Mouse (Mus musculus): ENCODE data around the gene Akna. TPM values are rescaled to one million over a fixed set of nuclear protein-coding genes. Genes with fewer than 3 reads are reported as not detected.
A peak's percentile ranks its signal among the peaks of the same experiment; 100 is the strongest.

Gene Akna
- polyA plus RNA-seq, 1 experiment from 2014 or later, result 9.1 TPM

DNA sequence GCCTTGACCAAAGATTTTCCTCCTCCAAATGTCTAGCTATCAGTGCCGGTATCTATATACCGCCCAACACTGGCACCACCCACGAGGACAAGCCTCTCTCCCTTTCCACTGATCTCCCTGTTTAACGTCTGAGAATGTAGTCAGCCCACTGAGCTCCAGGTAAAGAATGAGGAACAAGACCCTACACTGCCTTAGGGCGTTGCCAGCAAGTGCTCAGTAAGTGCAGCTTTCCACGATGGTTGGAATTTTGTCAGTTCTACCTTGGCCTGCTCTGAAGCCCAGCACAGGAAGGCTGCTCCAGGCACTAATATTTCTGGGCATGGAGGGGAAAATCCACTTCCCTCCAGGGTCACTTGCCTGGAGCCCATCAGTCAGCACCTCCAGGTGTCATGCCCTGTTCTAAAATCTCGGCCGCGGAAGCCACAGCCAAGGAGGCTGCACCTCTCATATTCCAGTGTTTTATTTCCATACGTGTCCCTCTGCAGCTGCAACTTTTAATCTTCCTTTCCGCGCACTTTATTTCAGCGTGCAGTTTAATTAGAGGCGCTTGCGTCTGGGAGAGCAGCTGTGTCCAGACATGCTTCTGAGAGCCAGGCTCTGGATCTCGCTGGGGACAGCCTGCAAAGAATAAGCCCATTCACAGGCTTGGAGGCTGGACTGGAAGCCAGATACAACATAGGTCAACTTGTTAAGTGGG, 34.1 kb upstream of the Akna start:
- ATAC-seq (ENCODE audit: low FRiP score), result no peak

DNA sequence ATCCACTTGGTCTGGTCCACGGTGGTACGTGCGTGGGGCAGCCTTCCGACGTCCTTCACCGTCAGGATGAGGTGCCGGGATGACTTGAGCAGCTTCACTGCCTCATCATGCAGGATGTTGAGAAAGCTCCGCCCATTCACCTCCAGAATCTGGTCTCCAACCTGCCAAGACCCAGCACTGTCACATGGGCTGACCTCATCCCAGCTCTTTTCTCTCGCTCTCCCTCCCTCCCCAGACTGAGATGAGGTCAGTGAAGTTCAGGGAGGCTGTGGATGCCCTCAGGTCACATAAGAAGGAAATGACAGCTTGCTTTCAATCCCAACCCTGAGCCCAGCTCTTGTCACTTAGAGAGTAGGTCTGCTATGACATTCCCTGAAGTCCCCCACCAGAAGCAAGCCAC, 32.2 kb upstream of the Akna start:
- no peak overlapping the region for H3K4me2 ChIP-seq
- H3K4me3 ChIP-seq (ENCODE audit: low read depth, low read length), result no peak overlapping the region
- no peak overlapping the region for H3K27ac ChIP-seq (ENCODE audit: low read depth, low read length)
- H3K27me3 ChIP-seq (ENCODE audit: control insufficient read depth, insufficient read depth, low read length), result no peaks in the 10 kb centered on the region
- ATAC-seq (ENCODE audit: low FRiP score) (no peak), DNase-seq (ENCODE audit: low spot score, missing footprints) (no peak)
- H3K36me3 ChIP-seq (ENCODE audit: control insufficient read depth, insufficient read depth, low read length), result 0 out of 2 replicates have a peak, but pooled peaks cover 2% of the 10 kb centered on the region
- no peaks in the 10 kb centered on the region for H3K9me3 ChIP-seq (ENCODE audit: control insufficient read depth, low read length)
- H3K9ac ChIP-seq (ENCODE audit: low read length), result no peak overlapping the region
- WGBS, result 85% methylated on average over 9 of the region's 9 CpGs
- no peaks in the 10 kb centered on the region for H3K4me1 ChIP-seq (ENCODE audit: control insufficient read depth, insufficient read depth, low read length)

More for the DNA sequence above, 34.1 kb upstream of the Akna start:
- Histone ChIP-seq H3K36me3 (ENCODE audit: control insufficient read depth, insufficient read depth, low read length) (0 out of 2 replicates have a peak, but pooled peaks cover 2% of the 10 kb centered on the region), H3K27ac (ENCODE audit: low read depth, low read length) (no peak overlapping the region; the same call in 1 of the 2 replicates), H3K4me2 (no peak overlapping the region), H3K9ac (ENCODE audit: low read length) (no peak overlapping the region), H3K4me1 (ENCODE audit: control insufficient read depth, insufficient read depth, low read length) (no peaks in the 10 kb centered on the region), H3K9me3 (ENCODE audit: control insufficient read depth, low read length) (no peaks in the 10 kb centered on the region), H3K27me3 (ENCODE audit: control insufficient read depth, insufficient read depth, low read length) (no peaks in the 10 kb centered on the region), H3K4me3 (ENCODE audit: low read depth, low read length) (no peak overlapping the region)
- 92% methylated on average over 16 of the region's 16 CpGs for WGBS
- DNase-seq (ENCODE audit: low spot score, missing footprints), result no peak

DNA sequence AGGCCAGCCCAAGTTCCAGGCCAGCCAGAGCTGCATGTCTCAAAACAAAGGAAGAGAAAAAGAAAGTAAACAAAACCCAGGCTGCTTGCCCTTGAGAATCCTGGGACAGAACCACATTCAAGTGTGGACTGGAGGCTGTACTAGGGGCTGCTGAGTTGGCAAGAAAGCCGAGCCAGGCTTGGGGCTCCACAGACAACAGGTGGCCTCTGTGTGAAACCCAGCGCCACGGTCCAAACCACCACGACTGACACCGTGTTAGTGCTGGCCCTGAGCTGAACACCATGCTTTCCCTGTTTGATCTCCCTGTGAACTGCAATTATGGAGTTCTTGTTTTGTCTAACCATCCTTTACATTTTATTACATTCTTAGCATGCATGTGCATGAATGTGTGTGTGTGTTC, 27.9 kb upstream of the Akna start:
- no peak overlapping the region for H3K27ac ChIP-seq (ENCODE audit: low read depth, low read length)
- 0 out of 2 replicates have a peak, but pooled peaks cover 2% of the 10 kb centered on the region for H3K36me3 ChIP-seq (ENCODE audit: control insufficient read depth, insufficient read depth, low read length)
- ATAC-seq (ENCODE audit: low FRiP score), result no peak
- no peak overlapping the region for H3K4me2 ChIP-seq
- H3K4me1 ChIP-seq (ENCODE audit: control insufficient read depth, insufficient read depth, low read length), result peaks cover 10% of the 10 kb centered on the region
- H3K9me3 ChIP-seq (ENCODE audit: control insufficient read depth, low read length), result no peaks in the 10 kb centered on the region
- no peak overlapping the region for H3K4me3 ChIP-seq (ENCODE audit: low read depth, low read length)
- 86% methylated on average over 5 of the region's 5 CpGs for WGBS
- no peak overlapping the region for H3K9ac ChIP-seq (ENCODE audit: low read length)
- H3K27me3 ChIP-seq (ENCODE audit: control insufficient read depth, insufficient read depth, low read length), result no peaks in the 10 kb centered on the region
- DNase-seq (ENCODE audit: low spot score, missing footprints), result no peak

DNA sequence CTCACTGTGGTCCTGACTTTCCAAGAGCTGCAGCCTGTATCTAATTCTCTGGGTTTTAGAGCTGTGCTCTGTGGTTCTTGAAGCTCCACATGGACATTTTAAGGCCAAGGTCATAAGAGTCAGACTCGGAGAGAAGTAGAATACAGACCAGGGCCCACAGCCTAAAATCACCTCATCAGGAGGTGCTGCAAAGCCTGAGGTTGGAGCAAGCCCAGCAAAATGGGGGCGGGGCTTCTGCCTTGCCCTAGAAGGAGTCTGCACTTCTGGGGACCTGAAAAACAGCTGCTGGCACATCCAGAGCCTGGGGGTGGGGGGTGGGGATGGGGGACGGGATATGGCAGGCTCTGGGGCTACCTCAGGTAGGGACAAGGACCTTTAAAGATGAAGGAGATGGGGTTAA, 27.2 kb upstream of the Akna start:
- DNase-seq (ENCODE audit: low spot score, missing footprints), result no peak
- WGBS, result 70% methylated on average over 3 of the region's 3 CpGs
- H3K9ac ChIP-seq (ENCODE audit: low read length), result no peak overlapping the region
- no peaks in the 10 kb centered on the region for H3K27me3 ChIP-seq (ENCODE audit: control insufficient read depth, insufficient read depth, low read length)
- no peak overlapping the region for H3K4me2 ChIP-seq
- H3K9me3 ChIP-seq (ENCODE audit: control insufficient read depth, low read length), result no peaks in the 10 kb centered on the region
- ATAC-seq (ENCODE audit: low FRiP score), result no peak
- 0 out of 2 replicates have a peak, but pooled peaks cover 2% of the 10 kb centered on the region for H3K36me3 ChIP-seq (ENCODE audit: control insufficient read depth, insufficient read depth, low read length)
- H3K27ac ChIP-seq (ENCODE audit: low read depth, low read length), result no peak overlapping the region
- H3K4me1 ChIP-seq (ENCODE audit: control insufficient read depth, insufficient read depth, low read length), result peaks cover 17% of the 10 kb centered on the region
- no peak overlapping the region for H3K4me3 ChIP-seq (ENCODE audit: low read depth, low read length)

DNA sequence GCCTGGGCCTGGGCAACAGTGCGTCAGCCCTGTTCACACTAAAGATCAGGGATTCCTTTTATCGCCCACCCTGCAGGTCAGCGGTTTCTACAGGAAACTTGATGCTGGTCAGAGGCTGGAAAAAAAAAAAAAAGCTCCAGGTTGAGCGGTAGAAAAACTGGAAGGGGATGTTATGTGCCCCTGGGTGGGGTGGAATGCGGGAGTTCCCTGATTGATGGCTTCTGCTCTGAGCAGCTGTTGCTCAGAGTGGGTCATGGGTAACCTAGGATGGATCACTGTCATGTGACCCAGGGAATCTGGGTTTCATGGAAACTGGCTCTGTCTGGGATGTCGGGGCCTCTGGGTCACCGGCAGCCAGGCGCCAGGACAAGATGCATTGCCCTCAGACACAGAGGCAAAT, 23.2 kb upstream of the Akna start:
- Histone ChIP-seq H3K27me3 (ENCODE audit: control insufficient read depth, insufficient read depth, low read length) (no peaks in the 10 kb centered on the region), H3K9me3 (ENCODE audit: control insufficient read depth, low read length) (no peaks in the 10 kb centered on the region), H3K4me1 (ENCODE audit: control insufficient read depth, insufficient read depth, low read length) (peaks cover 17% of the 10 kb centered on the region), H3K36me3 (ENCODE audit: control insufficient read depth, insufficient read depth, low read length) (no peaks in the 10 kb centered on the region), H3K4me3 (ENCODE audit: low read depth, low read length) (no peak overlapping the region), H3K27ac (ENCODE audit: low read depth, low read length) (no peak overlapping the region), H3K4me2 (no peak overlapping the region), H3K9ac (ENCODE audit: low read length) (no peak overlapping the region)
- ATAC-seq (ENCODE audit: low FRiP score) (no peak), DNase-seq (ENCODE audit: low spot score, missing footprints) (no peak)
- 77% methylated on average over 8 of the region's 8 CpGs for WGBS

DNA sequence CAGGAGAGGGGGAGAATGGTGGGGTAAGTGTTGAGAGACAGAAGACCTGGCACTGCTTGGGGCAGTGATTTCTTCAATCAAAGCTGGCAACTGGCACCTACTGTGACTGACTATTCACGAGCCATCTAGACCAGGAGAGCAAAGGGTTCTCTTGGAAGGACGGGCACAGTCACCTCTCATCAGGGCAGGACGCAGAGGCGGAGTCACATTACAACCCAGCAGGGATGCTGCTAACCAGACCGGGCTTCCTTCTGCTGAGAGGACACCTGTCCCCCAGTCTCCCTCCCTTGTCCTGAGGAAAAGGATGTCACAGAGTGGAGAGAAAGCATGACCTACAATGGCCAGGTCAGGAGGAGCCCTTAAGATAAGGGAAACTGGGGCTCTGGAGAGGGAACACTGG, 20.7 kb upstream of the Akna start:
- H3K27ac ChIP-seq (ENCODE audit: low read depth, low read length), result no peak overlapping the region
- H3K27me3 ChIP-seq (ENCODE audit: control insufficient read depth, insufficient read depth, low read length), result no peaks in the 10 kb centered on the region
- H3K4me3 ChIP-seq (ENCODE audit: low read depth, low read length), result no peak overlapping the region
- no peak overlapping the region for H3K9ac ChIP-seq (ENCODE audit: low read length)
- peaks cover 10% of the 10 kb centered on the region; the same call in 1 of the 2 replicates for H3K4me1 ChIP-seq (ENCODE audit: control insufficient read depth, insufficient read depth, low read length)
- 39% methylated on average over 5 of the region's 5 CpGs for WGBS
- H3K9me3 ChIP-seq (ENCODE audit: control insufficient read depth, low read length), result no peaks in the 10 kb centered on the region
- DNase-seq (ENCODE audit: low spot score, missing footprints) (no peak), ATAC-seq (ENCODE audit: low FRiP score) (no peak)
- no peaks in the 10 kb centered on the region for H3K36me3 ChIP-seq (ENCODE audit: control insufficient read depth, insufficient read depth, low read length)
- H3K4me2 ChIP-seq, result no peak overlapping the region

DNA sequence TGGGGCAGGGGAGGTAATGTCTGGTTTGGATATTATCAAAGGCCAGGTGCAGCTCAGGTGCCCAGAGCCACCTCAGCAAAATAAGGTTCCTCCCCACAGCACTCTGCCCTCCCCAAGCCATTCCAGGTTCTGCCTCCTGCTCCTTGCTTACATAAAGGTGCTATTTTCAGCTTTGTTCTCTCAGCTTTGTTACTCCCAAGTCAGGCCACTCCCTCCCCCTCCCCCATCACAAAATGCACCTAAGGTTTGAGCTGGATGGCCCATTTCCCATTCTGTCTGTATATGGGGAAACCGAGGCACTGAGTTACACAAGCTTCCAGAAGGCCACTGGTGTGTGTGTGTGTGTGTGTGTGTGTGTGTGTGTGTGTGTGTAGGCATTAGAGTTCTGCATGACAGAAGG, 20.1 kb upstream of the Akna start:
- Histone ChIP-seq H3K27ac (ENCODE audit: low read depth, low read length) (no peak overlapping the region), H3K9ac (ENCODE audit: low read length) (no peak overlapping the region), H3K4me2 (no peak overlapping the region), H3K4me3 (ENCODE audit: low read depth, low read length) (no peak overlapping the region), H3K4me1 (ENCODE audit: control insufficient read depth, insufficient read depth, low read length) (peaks cover 10% of the 10 kb centered on the region; the same call in 1 of the 2 replicates), H3K9me3 (ENCODE audit: control insufficient read depth, low read length) (no peaks in the 10 kb centered on the region), H3K27me3 (ENCODE audit: control insufficient read depth, insufficient read depth, low read length) (no peaks in the 10 kb centered on the region), H3K36me3 (ENCODE audit: control insufficient read depth, insufficient read depth, low read length) (no peaks in the 10 kb centered on the region)
- WGBS, result 69% methylated on average over 1 of the region's 1 CpGs
- DNase-seq (ENCODE audit: low spot score, missing footprints), result no peak
- no peak for ATAC-seq (ENCODE audit: low FRiP score)

DNA sequence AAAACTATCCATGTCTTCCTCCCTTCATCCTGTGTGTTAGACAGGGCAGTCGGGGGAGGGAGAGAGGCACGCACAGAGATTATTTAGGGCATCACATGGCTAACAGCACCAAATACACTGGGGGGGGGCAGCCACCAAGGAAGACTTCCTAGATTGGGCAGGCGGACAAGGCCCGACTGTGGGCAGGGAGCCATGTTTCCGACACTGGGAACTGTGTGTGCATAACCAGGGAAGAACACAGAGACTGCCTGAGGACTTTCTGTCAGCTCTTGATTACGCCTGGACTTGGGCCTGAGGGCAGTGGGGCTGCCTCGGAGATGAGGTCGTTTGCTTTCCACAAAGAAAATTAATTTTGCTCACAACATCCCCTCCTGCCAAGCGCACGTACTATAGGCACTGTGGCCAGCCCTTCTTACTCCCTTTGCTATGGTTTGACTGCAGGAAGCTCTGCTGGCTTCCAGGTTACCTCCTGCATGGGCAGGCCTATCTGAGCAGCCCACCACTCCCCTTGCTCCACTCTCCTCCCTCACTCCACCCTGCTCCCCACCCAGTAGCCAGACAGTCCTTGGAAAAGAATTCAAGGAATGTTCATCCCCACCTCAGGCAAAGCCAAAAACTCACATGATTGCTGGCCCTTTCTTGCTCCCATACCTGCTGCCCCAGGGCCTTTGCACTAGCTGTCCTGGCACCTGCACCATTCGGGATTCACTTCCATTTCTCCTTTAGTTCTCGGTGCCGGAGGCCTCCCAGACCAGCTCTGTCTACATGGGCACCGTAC, 17.2 kb upstream of the Akna start:
- DNase-seq (ENCODE audit: low spot score, missing footprints) (no peak), ATAC-seq (ENCODE audit: low FRiP score) (no peak)
- 85% methylated on average over 14 of the region's 14 CpGs for WGBS
- Histone ChIP-seq H3K27me3 (ENCODE audit: control insufficient read depth, insufficient read depth, low read length) (no peaks in the 10 kb centered on the region), H3K9me3 (ENCODE audit: control insufficient read depth, low read length) (no peaks in the 10 kb centered on the region), H3K36me3 (ENCODE audit: control insufficient read depth, insufficient read depth, low read length) (no peaks in the 10 kb centered on the region), H3K4me2 (no peak overlapping the region), H3K9ac (ENCODE audit: low read length) (no peak overlapping the region), H3K27ac (ENCODE audit: low read depth, low read length) (no peak overlapping the region), H3K4me1 (ENCODE audit: control insufficient read depth, insufficient read depth, low read length) (peaks cover 6% of the 10 kb centered on the region; the same call in 1 of the 2 replicates), H3K4me3 (ENCODE audit: low read depth, low read length) (no peak overlapping the region)

DNA sequence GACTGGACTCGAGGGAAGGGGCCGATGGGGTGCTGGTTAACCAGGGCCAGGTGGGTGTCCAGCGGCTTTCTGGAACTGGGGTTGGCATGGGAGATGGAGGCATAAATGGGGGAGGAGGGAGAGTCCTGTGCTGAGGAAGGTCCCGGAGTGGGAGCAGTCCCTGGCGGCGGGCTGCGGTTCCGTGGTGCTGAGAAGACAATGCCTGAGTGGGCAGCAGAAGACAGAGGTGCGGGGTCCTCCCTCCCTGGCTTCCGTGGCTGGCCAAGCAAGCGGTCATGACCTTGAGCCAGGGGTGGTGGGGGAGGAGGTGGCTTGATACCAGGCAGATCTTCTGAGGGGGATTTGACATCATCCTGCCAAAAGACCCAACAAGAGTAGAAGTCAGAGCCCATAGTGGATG, 15.1 kb upstream of the Akna start:
- 75% methylated on average over 11 of the region's 11 CpGs for WGBS
- no peak overlapping the region for H3K27ac ChIP-seq (ENCODE audit: low read depth, low read length)

More for the DNA sequence above, 15.1 kb upstream of the Akna start:
- peak; percentile 6; the same call in 1 of the 2 replicates for ATAC-seq (ENCODE audit: low FRiP score)
- no peak overlapping the region for H3K4me3 ChIP-seq (ENCODE audit: low read depth, low read length)
- peaks cover 6% of the 10 kb centered on the region; the same call in 1 of the 2 replicates for H3K4me1 ChIP-seq (ENCODE audit: control insufficient read depth, insufficient read depth, low read length)
- no peaks in the 10 kb centered on the region for H3K36me3 ChIP-seq (ENCODE audit: control insufficient read depth, insufficient read depth, low read length)
- H3K9me3 ChIP-seq (ENCODE audit: control insufficient read depth, low read length), result no peaks in the 10 kb centered on the region
- no peak for DNase-seq (ENCODE audit: low spot score, missing footprints)
- no peaks in the 10 kb centered on the region for H3K27me3 ChIP-seq (ENCODE audit: control insufficient read depth, insufficient read depth, low read length)
- H3K4me2 ChIP-seq, result no peak overlapping the region
- H3K9ac ChIP-seq (ENCODE audit: low read length), result no peak overlapping the region
